Mouse (Mus musculus): ENCODE measurements around the gene Lgals9. TPM values are rescaled to one million over a fixed set of nuclear protein-coding genes. Genes with fewer than 3 reads are reported as not detected.

Gene Lgals9
- polyA plus RNA-seq, 1 experiment from 2014 or later = 52.9 TPM

DNA sequence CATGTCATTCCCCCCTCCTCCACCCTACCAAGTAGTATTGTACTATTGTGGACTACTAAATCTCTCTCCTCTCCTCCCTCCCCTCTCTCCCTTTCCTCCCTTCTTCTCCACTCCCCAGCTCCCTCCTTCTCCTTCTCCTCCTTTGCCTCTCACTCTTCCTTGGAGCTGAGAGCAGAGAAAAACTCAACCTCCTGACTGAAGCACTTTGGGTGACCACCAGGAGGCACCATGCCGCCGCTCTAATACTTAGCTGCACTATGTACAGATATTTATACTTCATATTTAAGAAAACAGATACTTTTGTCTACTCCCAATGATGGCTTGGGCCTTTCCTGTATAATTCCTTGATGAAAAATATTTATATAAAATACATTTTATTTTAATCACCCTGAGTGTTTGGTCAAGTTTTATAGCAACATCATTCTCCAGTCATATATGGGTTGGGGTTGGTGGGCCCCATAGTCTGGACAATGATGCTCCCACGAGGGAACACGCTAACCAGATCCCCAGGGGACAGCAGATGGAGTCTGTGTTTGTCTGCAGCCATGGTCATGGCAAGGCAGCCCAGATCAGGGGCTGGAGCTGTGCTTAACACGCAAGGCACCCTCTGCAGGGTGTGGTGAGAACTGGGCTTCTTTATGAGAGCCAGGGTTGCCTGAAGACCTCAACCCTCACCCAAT, 24.8 kb downstream of the Lgals9 start:
- 65% methylated on average over 5 of the region's 5 CpGs for WGBS
- H3K27ac ChIP-seq (ENCODE audit: low read depth) = no peak overlapping the region
- no peaks in the 10 kb centered on the region for H3K36me3 ChIP-seq (ENCODE audit: control insufficient read depth, insufficient read depth, low read length)
- no peak overlapping the region for H3K4me3 ChIP-seq (ENCODE audit: low read depth, low read length)
- no peaks in the 10 kb centered on the region for H3K9me3 ChIP-seq (ENCODE audit: control insufficient read depth, low read length)
- ATAC-seq (replicated peaks; ENCODE audit: low FRiP score, low TSS enrichment, low read depth) (no peak), DNase-seq (ENCODE audit: low spot score) (no peak)
- no peaks in the 10 kb centered on the region for H3K4me1 ChIP-seq (replicated peaks; ENCODE audit: control insufficient read depth, insufficient read depth, low read length)
- no peaks in the 10 kb centered on the region for H3K27me3 ChIP-seq (replicated peaks; ENCODE audit: control insufficient read depth, insufficient read depth, low read length)
- no peak overlapping the region for H3K4me2 ChIP-seq (ENCODE audit: low read length)
- H3K9ac ChIP-seq (ENCODE audit: low read length) = no peak overlapping the region

DNA sequence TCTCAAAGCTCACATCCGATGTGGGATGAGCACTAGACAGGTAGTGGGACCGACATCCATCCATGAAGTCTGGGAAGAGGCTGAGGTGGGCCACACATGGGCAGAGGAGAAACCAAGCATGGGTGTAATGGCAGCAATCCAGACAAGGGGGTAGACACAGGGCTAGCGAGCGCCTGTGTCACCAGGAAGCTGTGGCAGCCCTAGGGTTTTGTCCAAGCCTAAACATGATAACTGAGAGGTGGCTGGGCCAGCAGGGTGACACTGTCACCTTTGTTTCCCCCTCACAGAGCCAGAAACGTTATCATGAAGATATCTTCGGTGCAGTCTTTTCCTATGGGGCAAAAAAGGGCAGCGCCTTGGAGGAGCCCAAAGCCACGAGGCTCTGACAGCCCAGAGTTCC, 25.4 kb downstream of the Lgals9 start:
- Histone ChIP-seq H3K9me3 (ENCODE audit: control insufficient read depth, low read length) (no peaks in the 10 kb centered on the region), H3K36me3 (ENCODE audit: control insufficient read depth, insufficient read depth, low read length) (no peaks in the 10 kb centered on the region)
- 74% methylated on average over 8 of the region's 8 CpGs for WGBS

DNA sequence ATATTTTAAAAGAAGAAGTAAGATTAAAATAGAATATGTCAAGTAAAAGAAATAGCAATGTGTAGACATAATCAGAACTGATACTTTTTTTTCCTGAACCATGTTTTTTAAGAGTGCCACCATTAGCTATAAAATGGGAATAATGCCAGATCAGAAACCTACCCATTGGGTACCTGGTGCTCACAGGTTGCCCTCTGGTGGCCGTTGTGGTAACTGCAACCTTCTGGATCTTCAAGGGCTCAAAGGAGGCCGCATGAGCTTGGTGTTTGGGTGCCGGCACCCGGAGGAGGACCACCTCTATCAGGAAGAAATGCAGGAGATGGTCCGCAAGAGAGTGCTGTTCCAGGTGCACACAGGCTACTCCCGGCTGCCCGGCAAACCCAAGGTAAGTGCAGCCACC, 28.5 kb downstream of the Lgals9 start:
- H3K36me3 ChIP-seq (ENCODE audit: control insufficient read depth, insufficient read depth, low read length) = no peaks in the 10 kb centered on the region
- no peak overlapping the region for H3K9ac ChIP-seq (ENCODE audit: low read length)
- no peaks in the 10 kb centered on the region; the same call in none of the 2 replicates for H3K27me3 ChIP-seq (replicated peaks; ENCODE audit: control insufficient read depth, insufficient read depth, low read length)
- no peaks in the 10 kb centered on the region for H3K4me1 ChIP-seq (replicated peaks; ENCODE audit: control insufficient read depth, insufficient read depth, low read length)
- H3K4me2 ChIP-seq (ENCODE audit: low read length) = no peak overlapping the region
- H3K27ac ChIP-seq (ENCODE audit: low read depth) = no peak overlapping the region
- no peak overlapping the region for H3K4me3 ChIP-seq (ENCODE audit: low read depth, low read length)
- 6% methylated on average over 7 of the region's 7 CpGs for WGBS
- H3K9me3 ChIP-seq (ENCODE audit: control insufficient read depth, low read length) = no peaks in the 10 kb centered on the region
- ATAC-seq (replicated peaks; ENCODE audit: low FRiP score, low TSS enrichment, low read depth) (no peak), DNase-seq (ENCODE audit: low spot score) (peak; percentile 89)

More for the DNA sequence above, 25.4 kb downstream of the Lgals9 start:
- Histone ChIP-seq H3K9ac (ENCODE audit: low read length) (no peak overlapping the region), H3K27me3 (replicated peaks; ENCODE audit: control insufficient read depth, insufficient read depth, low read length) (no peaks in the 10 kb centered on the region), H3K4me1 (replicated peaks; ENCODE audit: control insufficient read depth, insufficient read depth, low read length) (no peaks in the 10 kb centered on the region), H3K4me2 (ENCODE audit: low read length) (no peak overlapping the region), H3K27ac (ENCODE audit: low read depth) (no peak overlapping the region), H3K4me3 (ENCODE audit: low read depth, low read length) (no peak overlapping the region)
- no peak for ATAC-seq (replicated peaks; ENCODE audit: low FRiP score, low TSS enrichment, low read depth)
- DNase-seq (ENCODE audit: low spot score) = no peak

DNA sequence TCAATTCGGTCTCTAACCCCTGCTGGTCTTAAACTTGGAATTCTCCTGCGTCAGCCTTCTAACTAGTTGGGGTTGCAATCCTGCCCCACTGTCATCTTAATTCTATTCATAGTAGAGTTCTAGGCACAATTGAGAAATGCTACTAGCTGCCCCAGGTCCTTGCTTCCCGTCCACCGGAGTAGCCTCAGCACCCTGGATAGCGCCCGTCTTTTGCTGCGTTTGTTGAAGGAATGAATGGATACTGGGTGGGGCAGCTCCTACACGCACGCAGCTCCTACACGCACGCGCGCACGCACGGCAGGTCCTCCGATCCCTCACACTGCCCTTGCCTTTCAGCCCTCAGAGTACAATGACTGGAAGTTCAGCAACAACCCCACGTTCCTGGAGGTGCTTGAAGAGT, 32.3 kb downstream of the Lgals9 start:
- Histone ChIP-seq H3K9ac (ENCODE audit: low read length) (no peak overlapping the region), H3K4me1 (replicated peaks; ENCODE audit: control insufficient read depth, insufficient read depth, low read length) (no peaks in the 10 kb centered on the region), H3K4me3 (ENCODE audit: low read depth, low read length) (no peak overlapping the region), H3K36me3 (ENCODE audit: control insufficient read depth, insufficient read depth, low read length) (no peaks in the 10 kb centered on the region), H3K9me3 (ENCODE audit: control insufficient read depth, low read length) (no peaks in the 10 kb centered on the region), H3K4me2 (ENCODE audit: low read length) (0 out of 2 replicates have a peak overlapping the region, but pooled peaks have one; percentile 1), H3K27ac (ENCODE audit: low read depth) (no peak overlapping the region), H3K27me3 (replicated peaks; ENCODE audit: control insufficient read depth, insufficient read depth, low read length) (no peaks in the 10 kb centered on the region; the same call in none of the 2 replicates)
- DNase-seq (ENCODE audit: low spot score) (peak; percentile 93), ATAC-seq (replicated peaks; ENCODE audit: low FRiP score, low TSS enrichment, low read depth) (no peak)
- 8% methylated on average over 17 of the region's 17 CpGs for WGBS

GRCm38 (mm10) chr11:78950365-78950764, 34.4 kb downstream of the Lgals9 start:
- Histone ChIP-seq H3K4me2 (ENCODE audit: low read length) (no peak overlapping the region), H3K36me3 (ENCODE audit: control insufficient read depth, insufficient read depth, low read length) (no peaks in the 10 kb centered on the region), H3K4me3 (ENCODE audit: low read depth, low read length) (no peak overlapping the region), H3K9ac (ENCODE audit: low read length) (no peak overlapping the region), H3K27ac (ENCODE audit: low read depth) (no peak overlapping the region), H3K4me1 (replicated peaks; ENCODE audit: control insufficient read depth, insufficient read depth, low read length) (no peaks in the 10 kb centered on the region), H3K27me3 (replicated peaks; ENCODE audit: control insufficient read depth, insufficient read depth, low read length) (no peaks in the 10 kb centered on the region; the same call in none of the 2 replicates), H3K9me3 (ENCODE audit: control insufficient read depth, low read length) (no peaks in the 10 kb centered on the region)
- ATAC-seq (replicated peaks; ENCODE audit: low FRiP score, low TSS enrichment, low read depth) = no peak
- no peak for DNase-seq (ENCODE audit: low spot score)
- WGBS = 78% methylated on average over 8 of the region's 8 CpGs

DNA sequence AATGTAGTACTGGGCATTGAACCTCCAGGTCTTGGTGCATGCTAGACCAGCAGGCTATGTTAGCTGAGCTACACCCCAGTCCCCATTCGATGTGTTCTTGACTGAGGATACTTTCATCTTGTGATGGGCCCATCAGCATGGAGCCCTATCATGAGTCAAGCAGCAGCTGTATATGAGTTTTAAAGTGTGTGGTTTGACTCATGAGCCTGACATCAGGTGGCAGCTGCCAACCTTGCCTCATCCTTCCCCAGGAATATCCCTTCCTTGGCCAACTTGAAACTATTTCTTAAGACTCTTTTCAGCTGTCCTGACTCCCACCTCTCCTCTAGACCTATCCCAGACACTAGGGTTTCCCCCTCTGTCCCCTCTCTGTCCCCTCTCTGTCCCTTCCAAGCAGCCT, 41.7 kb downstream of the Lgals9 start:
- no peak overlapping the region for H3K4me3 ChIP-seq (ENCODE audit: low read depth, low read length)
- no peak overlapping the region for H3K4me2 ChIP-seq (ENCODE audit: low read length)
- H3K9me3 ChIP-seq (ENCODE audit: control insufficient read depth, low read length) = no peaks in the 10 kb centered on the region
- ATAC-seq (replicated peaks; ENCODE audit: low FRiP score, low TSS enrichment, low read depth) (no peak), DNase-seq (ENCODE audit: low spot score) (no peak)
- WGBS = 90% methylated on average over 1 of the region's 1 CpGs
- H3K27me3 ChIP-seq (replicated peaks; ENCODE audit: control insufficient read depth, insufficient read depth, low read length) = no peaks in the 10 kb centered on the region
- no peaks in the 10 kb centered on the region for H3K4me1 ChIP-seq (replicated peaks; ENCODE audit: control insufficient read depth, insufficient read depth, low read length)
- H3K9ac ChIP-seq (ENCODE audit: low read length) = no peak overlapping the region
- no peaks in the 10 kb centered on the region for H3K36me3 ChIP-seq (ENCODE audit: control insufficient read depth, insufficient read depth, low read length)
- no peak overlapping the region for H3K27ac ChIP-seq (ENCODE audit: low read depth)

- WGBS = 81% methylated on average over 6 of the region's 6 CpGs
- no peak for DNase-seq (ENCODE audit: low spot score)
- Histone ChIP-seq H3K9ac (ENCODE audit: low read length) (no peak overlapping the region), H3K27me3 (replicated peaks; ENCODE audit: control insufficient read depth, insufficient read depth, low read length) (no peaks in the 10 kb centered on the region), H3K36me3 (ENCODE audit: control insufficient read depth, insufficient read depth, low read length) (no peaks in the 10 kb centered on the region), H3K9me3 (ENCODE audit: control insufficient read depth, low read length) (no peaks in the 10 kb centered on the region), H3K4me2 (ENCODE audit: low read length) (no peak overlapping the region), H3K4me3 (ENCODE audit: low read depth, low read length) (no peak overlapping the region), H3K27ac (ENCODE audit: low read depth) (no peak overlapping the region), H3K4me1 (replicated peaks; ENCODE audit: control insufficient read depth, insufficient read depth, low read length) (no peaks in the 10 kb centered on the region)
- ATAC-seq (replicated peaks; ENCODE audit: low FRiP score, low TSS enrichment, low read depth) = no peak
Observed at GRCm38 (mm10) chr11:78935178-78935577, 49.6 kb downstream of the Lgals9 start.

DNA sequence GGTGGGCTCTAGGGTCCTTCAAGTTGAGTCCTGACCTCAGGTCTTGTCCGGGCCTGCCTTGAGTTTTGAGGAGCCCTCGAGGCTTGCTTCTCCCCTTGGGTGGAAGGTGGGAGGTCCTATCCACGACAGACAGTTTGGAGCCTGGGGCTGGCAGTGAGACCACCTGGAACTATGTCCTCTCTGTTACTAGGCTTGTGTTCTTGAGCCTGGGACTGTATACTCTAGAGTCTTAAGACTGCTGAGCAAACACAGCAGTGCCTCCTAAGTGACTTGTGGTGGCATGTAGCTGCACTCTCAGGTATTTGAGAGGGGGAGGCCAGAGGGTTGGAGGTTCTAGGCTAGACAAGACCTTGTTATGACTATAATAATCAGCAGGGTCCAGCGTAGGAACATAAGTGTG, 50.0 kb downstream of the Lgals9 start:
- WGBS = 80% methylated on average over 4 of the region's 4 CpGs
- Histone ChIP-seq H3K4me1 (replicated peaks; ENCODE audit: control insufficient read depth, insufficient read depth, low read length) (no peaks in the 10 kb centered on the region), H3K27ac (ENCODE audit: low read depth) (no peak overlapping the region), H3K4me2 (ENCODE audit: low read length) (no peak overlapping the region), H3K9me3 (ENCODE audit: control insufficient read depth, low read length) (no peaks in the 10 kb centered on the region), H3K4me3 (ENCODE audit: low read depth, low read length) (no peak overlapping the region), H3K9ac (ENCODE audit: low read length) (no peak overlapping the region), H3K27me3 (replicated peaks; ENCODE audit: control insufficient read depth, insufficient read depth, low read length) (no peaks in the 10 kb centered on the region), H3K36me3 (ENCODE audit: control insufficient read depth, insufficient read depth, low read length) (no peaks in the 10 kb centered on the region)
- no peak for ATAC-seq (replicated peaks; ENCODE audit: low FRiP score, low TSS enrichment, low read depth)
- DNase-seq (ENCODE audit: low spot score) = no peak

DNA sequence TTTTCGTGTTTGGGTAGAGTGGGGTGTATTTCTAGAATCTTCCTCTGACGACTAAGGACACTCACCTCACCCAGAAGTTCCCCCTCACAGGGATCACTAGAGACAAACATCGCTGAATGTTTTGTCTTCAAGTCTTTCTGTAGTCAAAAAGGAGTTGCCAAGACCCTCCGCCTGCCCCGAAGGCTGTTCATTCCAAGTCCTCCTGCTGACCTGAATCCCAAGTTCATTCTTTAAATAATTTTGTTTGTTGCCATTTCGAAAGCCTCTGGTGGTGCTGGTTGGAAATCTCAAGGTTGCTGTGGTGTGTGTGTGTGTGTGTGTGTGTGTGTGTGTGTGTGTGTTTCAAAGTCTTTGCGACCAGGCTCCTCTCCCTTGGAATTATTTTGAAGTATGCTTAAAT, 50.4 kb downstream of the Lgals9 start:
- 84% methylated on average over 7 of the region's 7 CpGs for WGBS
- DNase-seq (ENCODE audit: low spot score) (no peak), ATAC-seq (replicated peaks; ENCODE audit: low FRiP score, low TSS enrichment, low read depth) (no peak)
- no peaks in the 10 kb centered on the region for H3K4me1 ChIP-seq (replicated peaks; ENCODE audit: control insufficient read depth, insufficient read depth, low read length)
- H3K4me2 ChIP-seq (ENCODE audit: low read length) = no peak overlapping the region
- H3K27me3 ChIP-seq (replicated peaks; ENCODE audit: control insufficient read depth, insufficient read depth, low read length) = no peaks in the 10 kb centered on the region
- H3K27ac ChIP-seq (ENCODE audit: low read depth) = no peak overlapping the region
- H3K36me3 ChIP-seq (ENCODE audit: control insufficient read depth, insufficient read depth, low read length) = no peaks in the 10 kb centered on the region
- no peaks in the 10 kb centered on the region for H3K9me3 ChIP-seq (ENCODE audit: control insufficient read depth, low read length)
- H3K4me3 ChIP-seq (ENCODE audit: low read depth, low read length) = no peak overlapping the region
- no peak overlapping the region for H3K9ac ChIP-seq (ENCODE audit: low read length)

Data from intestine, embryonic 14.5 days (tissue).